Mouse (Mus musculus) E14TG2a.4 (cell line): ENCODE measurements at regions not wholly inside any gene's neighbourhood (a gene's known extent, or its start where the extent isn't known, plus 50 kb on each side); places are given as distances from the start of the nearest gene placed in this dataset.

Source experiments
- CTCF ChIP-seq: conservative IDR thresholded peaks from 2 replicates; pipeline ENCODE4 v1.5.1; 2014; ENCODE audit warnings: low read length
- NANOG ChIP-seq: IDR thresholded peaks from 2 replicates; pipeline ENCODE4 v1.6.1; 2014; ENCODE audit warnings: borderline replicate concordance, low read length, mixed read lengths

GRCm38 (mm10) chr14:60444552-60444937 is 71.5 kb downstream of the Amer2 start:
- TF ChIP-seq CTCF (no peak), NANOG (no peak)
